Mouse (Mus musculus): ENCODE data around the gene Snapc4.

The Snapc4 gene

GRCm38 (mm10) chr2:26338302-26339203, 41.9 kb downstream of the Snapc4 start:
- no peak for DNase-seq

DNA sequence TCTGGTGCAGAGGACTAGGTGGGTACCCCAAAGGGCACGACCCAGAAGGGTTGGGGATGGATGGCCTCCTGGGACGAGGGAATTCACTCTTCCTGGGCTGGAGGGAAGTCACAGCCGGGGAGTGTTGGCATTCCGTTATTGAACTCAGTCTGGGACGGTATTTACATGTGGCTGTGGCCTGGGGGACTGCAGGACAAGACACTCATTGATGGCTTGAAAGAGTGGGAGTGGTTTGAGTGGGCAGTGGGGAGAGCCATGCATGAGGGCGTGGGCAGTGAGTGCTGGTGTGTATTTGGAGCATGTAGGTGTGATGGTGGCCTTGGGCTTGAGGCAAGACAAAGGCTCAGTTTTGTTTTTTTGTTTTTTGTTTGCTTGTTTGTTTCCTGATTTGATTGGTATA, 49.8 kb downstream of the Snapc4 start:
- DNase-seq = no peak

DNA sequence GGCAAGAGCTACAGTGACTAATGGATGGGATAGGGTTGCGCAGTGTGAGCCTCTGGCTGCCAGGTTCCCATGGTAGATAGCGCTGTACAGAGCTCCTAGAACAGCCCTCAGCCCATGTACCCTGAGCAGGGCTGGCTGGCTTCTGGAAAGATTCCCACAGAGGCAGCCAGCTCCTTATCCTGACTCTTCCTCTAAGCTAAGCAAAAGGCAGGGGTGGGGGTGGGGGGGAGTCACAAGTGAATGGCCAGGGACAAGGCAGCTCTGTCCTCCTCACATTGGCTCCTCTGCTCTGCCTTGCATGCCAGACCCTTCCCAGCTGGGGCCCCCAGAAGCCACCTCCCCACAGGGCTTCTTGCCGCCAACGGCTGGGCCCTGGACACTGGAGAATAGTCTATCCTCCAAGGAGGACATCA, 50.4 kb downstream of the Snapc4 start:
- no peak for DNase-seq

DNA sequence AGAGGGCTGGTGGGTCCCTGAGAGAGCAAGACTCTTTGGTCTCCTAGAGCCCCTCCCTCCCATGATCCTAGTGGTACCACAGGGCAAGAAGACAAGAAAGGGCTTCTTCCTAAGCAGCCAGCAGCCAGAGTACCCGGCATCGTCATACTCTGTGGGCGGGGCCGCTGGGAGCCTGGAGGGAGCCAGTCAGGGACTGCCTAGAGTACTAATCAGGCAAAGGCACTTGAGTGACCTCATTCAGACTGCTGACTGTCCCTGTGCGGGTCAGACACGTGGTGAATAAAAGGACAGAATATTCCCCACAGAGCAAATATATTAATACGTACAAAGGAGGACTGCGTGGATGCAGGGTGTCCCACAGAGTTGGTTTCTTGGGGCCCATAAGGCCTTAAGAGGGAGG, 51.1 kb downstream of the Snapc4 start:
- no peak for DNase-seq

GRCm38 (mm10) chr2:26327852-26328251, 52.6 kb downstream of the Snapc4 start:
- peak in 1 of 2 experiments; percentile 7 for DNase-seq

DNA sequence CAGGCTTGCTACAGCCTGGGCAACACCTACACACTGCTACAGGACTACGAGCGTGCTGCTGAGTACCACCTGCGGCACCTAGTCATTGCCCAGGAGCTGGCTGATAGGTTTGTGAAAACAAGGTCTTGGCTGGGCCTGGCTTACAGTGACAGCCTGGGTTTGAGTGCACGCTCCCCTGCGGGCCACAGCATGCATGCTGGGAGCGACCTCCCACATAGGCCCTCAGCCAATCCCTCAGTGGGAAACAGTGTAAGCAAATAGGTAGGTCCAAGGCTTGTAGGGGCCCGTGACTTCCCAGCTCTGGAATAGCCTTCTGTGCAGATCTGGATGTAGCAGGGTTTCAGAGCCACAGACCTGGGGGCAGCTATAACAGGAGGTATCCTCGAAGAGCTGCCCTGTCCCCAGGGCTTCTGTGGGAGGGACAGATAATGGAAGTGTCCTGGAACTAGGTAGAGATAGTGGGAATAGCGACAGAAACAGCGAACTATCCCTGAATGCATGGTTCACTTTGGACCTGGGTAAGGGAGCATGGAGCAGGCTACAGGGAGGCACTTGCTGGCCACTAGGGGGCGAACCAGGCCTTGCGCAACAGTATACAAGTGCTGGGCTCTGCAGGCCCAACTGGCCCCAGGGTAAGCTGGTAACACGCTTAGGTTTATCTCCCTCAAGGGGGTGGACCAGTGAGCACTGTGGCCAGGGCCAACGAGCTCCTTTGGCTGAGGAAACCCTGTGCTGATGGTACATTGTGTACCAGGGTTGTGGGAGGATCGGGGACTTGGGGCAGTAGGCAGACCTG, 54.9 kb downstream of the Snapc4 start:
- DNase-seq = peak; percentile 48 to 61

DNA sequence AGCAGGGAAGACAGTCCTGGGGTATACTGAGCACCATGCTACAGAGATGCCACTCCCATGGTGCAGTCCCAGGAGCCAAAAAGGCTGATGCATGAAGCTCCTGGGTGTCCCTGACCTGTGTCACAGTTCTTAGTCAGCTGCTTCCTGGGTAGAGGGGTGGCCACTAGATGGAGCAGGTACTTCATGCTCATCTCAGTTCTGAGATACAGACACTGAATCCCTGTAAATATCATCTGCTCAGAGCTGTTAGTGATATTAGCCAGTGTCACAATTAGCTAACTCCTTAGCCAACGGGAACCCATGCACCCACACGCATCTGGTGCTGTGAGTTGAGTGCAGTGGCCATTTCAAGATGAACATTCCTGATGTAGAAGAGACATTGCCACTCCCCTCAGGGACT, 55.5 kb downstream of the Snapc4 start:
- DNase-seq = peak; percentile 45 to 47

DNA sequence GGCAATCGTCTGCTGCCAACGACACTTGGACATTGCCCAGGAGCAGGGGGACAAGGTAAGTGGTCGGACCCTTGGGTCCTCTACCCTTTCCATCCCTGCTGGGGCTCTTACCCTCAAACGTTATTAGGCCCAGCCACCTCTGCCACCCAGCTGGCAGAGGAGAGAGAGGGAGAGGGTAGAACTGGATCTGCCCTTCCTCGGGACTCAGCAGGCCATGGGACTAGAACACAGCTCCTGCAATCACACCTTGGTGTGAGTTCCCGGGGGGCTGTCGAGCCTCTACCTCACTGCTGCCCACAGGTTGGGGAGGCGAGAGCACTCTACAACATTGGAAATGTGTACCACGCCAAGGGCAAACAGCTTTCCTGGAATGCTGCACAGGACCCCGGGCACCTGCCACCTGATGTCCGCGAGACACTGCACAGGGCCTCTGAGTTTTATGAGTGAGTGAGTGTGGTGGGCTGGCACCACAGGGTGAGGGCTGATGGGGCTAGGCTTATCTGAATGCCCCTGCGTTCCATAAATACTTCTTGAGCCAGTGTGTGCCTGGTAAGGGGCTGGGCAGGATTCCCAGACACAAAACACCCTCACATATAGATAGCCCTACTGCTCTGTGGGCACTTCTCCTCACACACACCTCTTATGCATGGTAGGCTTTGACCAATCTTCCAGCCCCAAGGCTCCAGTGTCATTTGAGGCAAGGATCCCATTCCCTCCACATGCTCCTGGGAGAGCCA, 56.7 kb downstream of the Snapc4 start:
- DNase-seq = no peak

- no peak for DNase-seq
These were observed 59.9 kb downstream of the Snapc4 start for GRCm38 (mm10) chr2:26320245-26321185.

- DNase-seq = no peak
These were observed 60.8 kb downstream of the Snapc4 start for GRCm38 (mm10) chr2:26319519-26320244.

DNA sequence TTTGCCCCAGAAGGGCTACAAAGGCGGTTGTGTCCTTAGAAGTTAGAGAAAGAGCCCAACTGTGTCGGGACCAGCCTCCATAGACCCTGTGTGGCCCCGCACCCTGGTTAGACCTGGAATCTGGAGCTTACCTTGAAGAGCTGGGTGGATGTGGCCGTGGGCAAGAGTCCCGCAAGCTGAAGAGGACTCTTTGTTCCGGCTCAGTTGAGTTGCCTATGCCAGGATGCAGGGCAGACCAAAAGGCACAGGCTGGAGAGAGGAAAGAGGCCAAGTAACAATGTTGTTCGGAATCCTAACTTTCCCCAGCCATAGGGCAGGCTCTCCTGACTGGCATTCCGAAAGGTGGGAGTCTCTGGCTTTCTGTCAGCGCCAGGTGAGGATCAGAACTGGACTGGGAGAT, 61.3 kb downstream of the Snapc4 start:
- DNase-seq = no peak

DNA sequence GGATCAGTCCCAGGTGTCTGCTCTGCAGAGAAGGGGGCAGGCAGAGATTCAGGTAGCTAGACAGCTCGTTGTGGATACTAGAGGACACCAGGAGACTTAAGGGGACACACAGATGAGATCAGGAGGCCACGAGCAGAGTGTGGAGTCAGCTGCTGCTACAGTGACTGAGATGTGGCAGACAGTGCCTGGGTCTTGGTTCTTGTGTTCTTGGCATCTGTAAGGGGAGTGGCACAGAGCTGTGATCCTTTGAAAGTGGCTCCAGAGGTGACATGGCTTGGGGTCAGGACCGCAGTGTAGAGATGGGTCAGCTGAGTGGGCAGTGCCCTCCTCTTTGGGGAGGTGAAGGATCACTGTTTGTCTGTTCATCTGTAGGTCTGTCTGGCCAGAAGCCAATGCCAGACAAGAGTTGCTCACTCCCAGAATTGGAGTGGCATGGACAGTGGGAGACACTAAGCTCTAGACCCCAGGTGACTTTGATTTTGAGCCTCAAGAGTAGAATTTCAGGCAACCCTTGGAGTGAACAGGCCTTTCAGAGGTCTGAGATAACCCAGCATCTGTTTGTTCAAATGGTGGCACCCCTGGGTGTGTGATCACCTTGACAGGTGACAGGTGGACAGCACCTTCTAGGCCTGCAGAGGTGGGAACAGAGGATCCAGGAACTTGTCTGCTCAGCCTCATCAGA, 62.3 kb downstream of the Snapc4 start:
- no peak for DNase-seq

GRCm38 (mm10) chr2:26317371-26317770, 63.1 kb downstream of the Snapc4 start:
- no peak for DNase-seq

- no peak for DNase-seq
These were observed 63.7 kb downstream of the Snapc4 start for GRCm38 (mm10) chr2:26316576-26317246.

GRCm38 (mm10) chr2:26315925-26316311, 64.5 kb downstream of the Snapc4 start:
- no peak for DNase-seq

DNA sequence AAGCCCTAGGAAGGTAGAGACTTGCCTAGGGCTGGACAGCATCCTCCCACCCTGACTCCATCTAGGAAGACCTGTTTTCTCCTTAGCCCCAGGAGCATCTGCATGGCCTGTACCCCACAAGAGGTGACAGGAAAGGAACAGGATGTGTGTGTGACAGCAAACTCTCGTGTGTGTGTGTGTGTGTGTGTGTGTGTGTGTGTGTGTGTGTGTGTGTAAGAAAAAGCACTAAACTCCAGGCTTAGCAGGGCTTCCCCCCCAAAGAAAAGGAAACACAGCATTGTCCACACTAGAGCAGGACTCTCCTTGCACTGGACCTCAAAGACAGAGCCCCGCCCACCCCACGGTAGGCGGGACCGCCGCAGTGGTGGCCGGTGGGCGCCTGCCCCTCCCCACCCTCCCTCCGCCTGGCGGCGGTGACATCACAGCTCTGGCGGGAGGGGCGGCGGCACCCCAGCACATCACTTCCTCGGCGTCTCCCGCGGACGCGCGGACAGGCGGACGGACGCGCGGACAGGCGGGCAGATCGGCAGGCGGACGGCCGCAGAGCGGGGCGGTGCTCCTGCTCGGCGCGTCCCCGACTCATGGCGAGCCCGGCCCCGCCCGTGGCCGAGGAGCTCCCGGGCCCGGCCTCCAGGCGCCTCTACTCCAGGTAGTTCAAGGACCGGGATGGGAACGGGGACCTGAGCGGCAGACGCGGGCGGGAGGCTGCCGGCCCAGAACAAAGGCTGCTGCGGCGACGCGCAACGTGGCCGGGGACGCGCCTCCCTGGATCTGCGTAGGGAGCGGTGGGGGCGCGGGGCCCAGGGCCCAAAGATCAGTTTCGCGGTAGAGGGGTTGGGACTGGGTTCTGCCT, 65.2 kb downstream of the Snapc4 start, which contains the start of gene Gpsm1:
Gene Gpsm1, plus strand, starts transcription at position 444 of the 853 bp plus-strand sequence.
- DNase-seq = peak; percentile 73

GRCm38 (mm10) chr2:26314281-26315071, 66.0 kb downstream of the Snapc4 start:
- DNase-seq = no peak

DNA sequence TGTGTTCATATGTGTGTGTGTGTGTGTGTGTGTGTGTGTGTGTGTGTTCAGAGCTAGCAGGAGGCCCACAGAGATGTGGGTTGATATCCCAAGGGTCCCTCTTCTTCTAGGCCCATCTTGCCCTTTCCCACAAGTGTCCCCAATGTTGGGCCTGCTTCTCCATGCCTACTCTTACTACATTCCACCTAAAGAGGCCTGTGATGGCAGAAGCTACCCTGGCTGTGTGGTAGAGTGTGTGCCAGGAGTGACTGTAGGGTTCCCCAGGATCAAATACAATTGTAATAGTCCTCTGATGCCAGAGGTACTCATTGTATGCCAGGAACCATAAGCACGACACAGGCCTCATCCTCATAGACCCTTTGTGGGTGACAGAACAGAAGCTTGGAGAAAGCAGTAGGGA, 67.1 kb downstream of the Snapc4 start:
- DNase-seq = no peak
